Mouse (Mus musculus): ENCODE data around the gene Pcbp3.
"Not testable (repeated sequence)": the region's sequence is repeated elsewhere in the genome, so short reads cannot be mapped to it uniquely, and the experiment has no call there.

The Pcbp3 gene

DNA sequence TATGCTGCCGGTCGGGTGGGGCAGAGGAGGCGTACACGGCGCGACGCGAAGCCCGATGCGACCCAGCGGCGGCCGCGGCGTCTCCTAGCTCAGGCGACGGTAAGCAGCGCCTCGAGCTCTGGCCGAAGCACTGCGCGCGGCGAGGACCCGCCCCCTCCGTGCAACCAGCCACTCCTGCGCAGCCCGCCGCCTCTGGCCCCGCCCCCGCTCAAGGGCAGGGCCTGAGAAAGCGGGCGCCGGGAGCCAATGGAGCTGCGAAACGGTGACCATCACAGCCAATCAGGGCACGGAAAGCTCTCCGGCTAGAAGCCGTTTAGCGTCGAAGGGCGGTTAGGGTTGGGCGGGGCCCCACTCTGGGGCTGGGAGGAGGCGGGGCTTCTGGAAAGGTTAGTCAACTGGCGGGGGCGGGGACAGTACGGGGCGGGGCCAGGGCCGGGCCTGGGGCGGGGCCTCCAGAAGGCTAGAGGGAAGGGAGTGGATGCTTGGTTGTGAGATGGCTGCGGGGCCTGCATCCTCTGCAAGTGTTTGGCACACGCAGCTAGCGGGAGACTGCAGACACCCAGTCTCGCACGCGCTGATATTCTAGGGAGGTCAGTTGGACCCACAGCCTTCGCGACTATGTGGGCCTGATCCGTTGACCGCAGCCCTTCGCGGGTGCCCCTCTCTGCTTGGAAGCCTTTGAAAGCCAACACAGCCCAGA is at the start of gene Pcbp3:
Pcbp3 (minus strand) TSS at position 98 of the 700 bp plus-strand sequence.
- DNase-seq: peak; percentile 97

DNA sequence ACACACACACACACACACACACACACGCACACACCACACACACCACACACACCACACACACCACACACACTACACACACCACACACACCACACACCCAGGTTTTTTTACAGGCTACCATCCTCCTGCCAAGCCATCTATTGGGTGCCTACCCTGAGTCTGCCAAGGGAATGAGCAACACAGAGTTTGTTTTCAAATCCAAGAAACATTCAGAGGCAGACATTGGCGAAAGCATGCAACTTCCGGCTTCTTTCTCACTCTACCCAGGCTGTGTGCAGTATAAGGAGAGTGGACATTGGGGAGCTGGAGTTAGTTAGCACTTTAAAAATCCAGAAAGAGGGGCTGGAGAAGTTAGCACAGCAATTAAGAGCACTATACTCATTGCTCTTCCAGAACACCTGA is 47.0 kb upstream of the Pcbp3 start:
- DNase-seq: no peak

DNA sequence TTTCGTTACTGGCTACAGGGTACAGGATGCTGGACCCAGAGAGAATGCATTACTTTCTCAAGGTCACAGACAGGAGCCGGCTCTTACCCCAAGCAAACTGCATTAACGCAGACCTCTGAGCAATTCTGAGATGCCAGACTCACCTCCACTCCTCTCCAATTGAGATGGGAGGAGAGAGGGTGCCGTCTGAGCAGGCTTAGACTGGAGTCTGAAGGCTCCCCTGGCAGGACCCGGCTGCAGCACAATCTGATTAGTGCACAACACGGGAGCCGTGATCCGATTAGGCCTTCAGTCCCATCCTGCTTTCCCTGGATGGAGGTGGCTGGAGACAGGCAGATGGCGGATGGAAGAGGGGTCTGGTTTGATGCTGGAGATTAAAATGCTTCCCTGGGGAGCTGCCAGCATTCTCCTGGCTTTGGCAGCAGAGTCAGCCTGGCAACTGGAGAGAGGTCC is 46.4 kb upstream of the Pcbp3 start:
- no peak for DNase-seq

DNA sequence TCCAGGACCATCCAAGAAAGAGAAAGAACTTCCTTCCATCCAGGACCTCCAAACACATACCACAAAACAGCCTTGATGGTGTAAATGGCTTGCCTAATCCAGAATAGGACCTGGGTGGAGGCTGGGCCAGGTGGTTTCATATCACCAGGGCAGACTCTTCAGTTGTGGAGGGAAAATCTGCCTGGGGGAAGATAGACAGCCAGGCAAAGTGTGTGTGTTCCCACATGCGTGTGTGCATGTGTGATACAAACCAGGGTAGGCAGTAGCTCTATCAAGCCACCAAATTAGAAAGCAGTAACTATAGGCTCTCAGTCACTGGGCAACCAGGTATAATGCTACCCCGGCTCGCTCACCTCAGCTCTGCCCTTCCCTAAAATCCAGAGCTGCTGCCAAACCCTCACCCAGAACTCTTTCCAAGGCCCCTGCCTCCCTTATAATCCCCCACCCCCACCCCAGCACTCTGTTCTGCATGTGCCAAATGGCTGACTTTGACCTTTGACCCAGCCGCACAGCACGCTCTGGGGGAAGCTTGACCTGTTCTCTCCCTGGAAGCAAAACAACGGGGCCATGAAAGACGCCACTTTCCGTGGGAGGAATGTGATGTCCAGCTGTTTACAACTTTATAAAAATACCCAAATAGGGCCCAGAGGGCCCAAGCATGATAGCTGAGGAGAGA is 45.9 kb upstream of the Pcbp3 start:
- DNase-seq: no peak

DNA sequence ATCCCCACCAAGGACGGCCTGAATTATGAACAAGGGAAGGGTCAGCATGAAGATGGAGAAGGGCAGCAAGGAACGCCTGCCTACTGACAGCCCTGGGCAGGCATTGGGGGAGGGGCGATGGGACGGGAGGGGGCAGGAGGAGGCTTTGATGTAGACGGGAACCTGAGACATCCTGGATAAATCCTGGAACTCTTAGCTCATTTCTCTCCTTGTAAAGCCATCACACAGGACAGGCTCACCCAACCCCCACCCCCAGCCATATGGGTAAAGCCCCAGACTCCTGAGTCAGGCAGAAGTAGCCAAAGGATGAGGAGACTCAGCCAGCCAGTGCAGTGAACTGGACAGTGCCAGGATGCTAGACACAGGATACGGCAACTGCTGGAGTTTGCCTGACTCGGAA is 43.2 kb upstream of the Pcbp3 start:
- DNase-seq: no peak

DNA sequence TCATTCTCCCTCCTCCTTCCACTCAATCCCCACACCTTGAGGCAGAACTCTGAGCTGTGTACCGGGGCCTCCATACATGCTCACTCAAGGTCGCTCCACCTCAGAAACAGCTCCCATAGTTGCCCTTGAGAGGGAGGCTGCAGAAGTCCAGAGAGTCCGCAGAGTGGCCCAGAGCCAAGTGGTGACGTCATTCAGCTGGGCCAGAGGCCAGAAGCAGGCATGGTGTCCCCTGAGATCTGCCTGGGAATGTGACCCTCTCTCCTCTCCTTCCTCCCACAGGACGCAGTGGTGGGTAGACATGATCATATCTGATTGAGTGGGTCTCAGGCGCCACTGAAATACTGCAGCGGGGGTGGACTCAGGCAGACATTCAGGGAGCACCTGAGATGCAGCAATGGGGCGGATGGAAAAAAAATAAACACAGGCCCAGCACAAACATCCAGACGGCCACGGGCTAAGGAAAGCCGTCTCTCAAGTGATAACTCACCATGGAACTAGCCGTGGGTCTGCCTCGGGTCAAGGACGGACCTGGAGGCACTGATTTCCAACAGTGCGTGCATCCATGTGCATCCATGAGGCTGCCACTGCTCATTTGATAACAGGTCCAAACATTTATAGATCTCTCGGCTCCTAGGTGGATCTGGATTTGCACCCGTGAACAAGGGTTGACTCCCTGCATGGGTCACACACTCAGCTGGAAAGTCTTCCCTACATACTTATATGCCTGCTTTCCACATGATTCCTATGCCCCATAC is 36.2 kb upstream of the Pcbp3 start:
- DNase-seq: no peak

DNA sequence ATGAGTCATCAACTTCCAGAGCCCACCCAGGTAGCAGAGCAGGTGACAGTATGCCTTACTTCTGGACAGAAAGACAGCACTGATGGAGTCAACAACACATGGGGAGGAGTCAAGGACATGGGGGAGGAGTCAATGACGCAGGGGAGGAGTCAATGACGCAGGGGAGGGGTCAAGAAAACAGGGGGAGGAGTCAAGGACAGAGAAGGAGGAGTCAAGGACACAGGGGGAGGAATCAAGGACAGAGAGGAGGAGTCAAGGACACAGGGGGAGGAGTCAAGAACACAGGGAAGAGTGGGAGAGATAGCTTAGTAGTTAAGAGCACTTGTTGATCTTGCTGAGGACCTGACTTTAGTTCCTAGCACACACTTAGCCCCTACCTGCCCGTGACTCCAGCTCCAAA is 30.8 kb upstream of the Pcbp3 start:
- no peak for DNase-seq

DNA sequence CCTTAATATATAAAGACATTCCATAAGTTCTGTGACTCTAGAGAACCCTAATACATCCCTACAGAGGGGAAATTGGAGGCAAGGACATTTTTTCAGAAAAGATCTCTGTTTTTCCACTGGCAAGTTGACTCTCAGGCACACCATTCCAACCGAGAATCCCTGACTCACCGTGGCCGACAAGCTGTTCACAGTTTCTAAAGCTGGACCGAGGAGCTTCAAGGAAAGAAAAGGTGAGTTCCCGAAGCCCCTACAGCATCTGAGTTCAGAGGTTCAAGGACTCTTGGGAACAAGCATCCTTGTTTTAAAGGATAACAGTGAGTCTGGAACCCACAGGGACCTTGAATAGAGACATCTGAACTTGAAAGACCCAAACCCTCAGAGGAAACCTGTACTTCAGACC is 26.9 kb upstream of the Pcbp3 start:
- DNase-seq: no peak

DNA sequence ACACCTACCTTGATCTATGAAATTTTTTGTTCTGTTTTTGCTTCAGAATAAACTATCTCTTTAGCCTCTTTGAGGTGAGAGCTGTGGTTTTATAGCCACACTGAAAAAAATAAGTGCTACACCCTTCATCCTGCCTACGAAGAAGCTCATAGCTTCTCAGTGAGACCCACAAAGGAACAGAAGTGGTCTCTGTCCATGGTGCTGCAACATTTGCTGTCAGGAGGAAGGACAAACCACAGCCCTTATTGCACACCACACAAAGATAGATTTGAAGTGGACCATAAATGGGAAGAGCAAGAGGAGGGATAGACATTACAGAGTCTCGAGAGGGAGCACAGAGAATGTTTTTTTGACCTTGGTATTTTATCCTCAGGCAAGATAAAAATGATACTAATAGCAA is 16.4 kb upstream of the Pcbp3 start:
- DNase-seq: no peak

DNA sequence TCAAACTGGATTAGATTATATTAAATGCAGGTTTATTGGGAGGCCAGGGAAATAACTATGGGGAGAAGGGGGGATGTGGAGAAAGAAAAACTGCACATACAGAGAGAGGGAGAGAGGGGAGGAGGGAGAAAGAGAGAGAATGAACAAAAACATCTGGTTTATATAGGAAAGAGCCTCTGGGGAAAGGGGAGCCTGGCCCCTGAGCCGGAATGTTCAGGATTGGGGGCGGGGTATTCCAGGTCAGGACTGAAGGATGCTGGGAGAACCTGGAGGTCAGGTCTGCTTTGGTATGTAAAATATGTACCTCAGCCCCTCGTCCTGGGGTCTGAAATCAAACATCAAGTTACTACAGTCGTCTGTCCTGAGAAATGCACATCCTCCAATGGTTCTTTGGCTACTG is 15.0 kb upstream of the Pcbp3 start:
- no peak for DNase-seq

DNA sequence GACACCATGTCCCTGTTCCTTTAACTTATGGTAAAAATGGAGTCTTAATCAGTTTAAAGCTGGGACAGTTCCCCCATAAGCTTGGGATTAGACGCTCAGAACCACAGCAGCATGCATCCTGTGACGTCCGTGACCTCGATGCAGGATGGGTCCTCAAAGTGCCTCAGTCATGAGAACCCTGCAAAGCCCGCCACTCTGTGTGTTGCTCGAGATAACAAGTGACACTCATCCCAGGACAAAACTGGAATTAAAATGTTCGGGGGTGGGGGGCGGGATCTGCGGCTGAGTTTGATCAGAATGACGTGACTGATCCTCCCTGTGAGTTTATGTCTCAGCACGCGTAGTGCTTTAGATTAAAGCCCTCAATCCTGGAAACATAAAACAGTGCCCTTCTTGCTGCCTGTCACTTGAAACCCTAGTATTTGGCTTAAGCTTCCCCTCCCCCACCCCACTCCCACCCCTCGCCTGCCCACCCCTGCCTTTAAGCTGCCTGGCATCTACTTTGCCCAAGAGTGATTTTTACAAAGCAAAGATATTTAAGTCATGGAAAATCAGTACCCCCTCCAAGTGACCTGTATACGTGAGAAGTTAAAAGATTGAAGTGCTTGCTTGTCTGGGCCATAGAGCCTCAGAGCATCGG is 12.2 kb upstream of the Pcbp3 start:
- no peak for DNase-seq

DNA sequence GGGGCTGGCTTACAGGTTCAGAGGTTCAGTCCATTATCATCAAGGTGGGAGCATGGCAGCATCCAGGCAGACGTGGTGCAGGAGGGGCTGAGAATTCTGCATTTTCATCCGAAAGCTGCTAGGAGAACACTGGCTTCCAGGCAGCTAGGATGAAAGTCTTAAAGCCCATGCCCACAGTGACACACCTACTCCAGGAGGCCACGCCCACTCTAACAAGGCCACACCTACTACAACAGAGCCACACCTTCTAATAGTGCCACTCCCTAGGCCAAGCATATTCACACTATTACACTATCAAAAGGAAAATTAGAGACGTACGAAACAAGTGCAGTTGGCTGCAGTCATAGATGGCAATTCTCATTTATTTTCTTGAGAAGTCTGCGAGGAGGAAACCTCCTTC is 10.6 kb upstream of the Pcbp3 start:
- DNase-seq: not testable (repeated sequence)

DNA sequence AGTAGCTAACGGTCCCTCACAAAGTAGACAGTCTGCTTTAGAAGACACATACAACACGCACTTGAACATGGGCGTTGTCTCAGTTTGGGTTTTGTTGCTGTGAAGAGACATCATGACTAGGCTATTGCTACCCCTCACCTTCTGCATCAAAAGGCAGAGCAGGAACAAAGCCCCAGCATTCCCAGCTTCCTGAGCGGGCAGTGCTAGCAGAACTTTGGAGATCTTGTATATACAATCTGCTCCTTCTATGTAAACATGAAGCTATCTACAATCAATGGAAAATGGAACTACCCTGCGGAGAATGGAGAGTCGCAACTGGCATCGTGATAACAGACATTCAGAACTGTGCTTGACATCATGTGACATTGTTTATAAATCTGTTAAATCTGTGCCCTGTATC is 9.3 kb upstream of the Pcbp3 start:
- no peak for DNase-seq

DNA sequence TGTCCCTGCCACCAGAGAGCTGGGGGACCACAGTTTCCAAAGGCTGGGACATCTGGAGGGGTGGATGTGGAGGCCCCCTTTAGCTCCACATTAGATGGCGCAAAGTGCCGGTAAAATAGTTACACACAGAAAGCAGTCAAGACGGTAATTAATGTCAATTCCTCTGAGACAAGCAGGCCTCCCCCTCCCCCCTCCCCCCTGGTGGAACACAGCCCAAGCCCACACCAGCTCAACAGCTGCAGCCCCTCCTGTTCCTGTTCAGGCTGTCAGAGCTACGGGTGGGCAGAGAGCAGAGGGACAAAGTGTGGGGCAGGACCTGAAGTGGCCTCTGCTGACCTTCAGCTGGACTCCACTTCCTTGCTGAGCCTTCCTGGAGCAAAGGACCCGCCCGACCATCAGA is 2.7 kb upstream of the Pcbp3 start:
- no peak for DNase-seq

DNA sequence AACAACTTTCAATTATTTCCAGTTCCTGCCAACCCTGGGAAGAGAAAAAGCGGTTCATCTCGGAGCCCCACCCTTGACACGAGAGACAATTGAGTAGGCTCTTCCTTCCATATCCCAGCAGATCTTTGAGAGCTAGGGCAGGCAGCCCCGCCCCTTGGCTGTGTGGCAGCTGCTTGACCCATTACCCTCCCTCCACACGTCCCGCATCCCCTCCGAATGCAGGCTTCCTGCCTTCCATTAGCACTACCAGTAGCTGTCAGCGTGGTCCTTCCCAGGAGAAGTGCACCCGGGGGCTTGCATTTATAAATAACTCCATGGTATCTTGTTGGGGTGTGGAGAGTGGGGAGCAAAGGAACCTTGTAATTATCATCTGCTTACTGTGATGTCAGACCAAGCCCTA is 2.3 kb upstream of the Pcbp3 start:
- no peak for DNase-seq

DNA sequence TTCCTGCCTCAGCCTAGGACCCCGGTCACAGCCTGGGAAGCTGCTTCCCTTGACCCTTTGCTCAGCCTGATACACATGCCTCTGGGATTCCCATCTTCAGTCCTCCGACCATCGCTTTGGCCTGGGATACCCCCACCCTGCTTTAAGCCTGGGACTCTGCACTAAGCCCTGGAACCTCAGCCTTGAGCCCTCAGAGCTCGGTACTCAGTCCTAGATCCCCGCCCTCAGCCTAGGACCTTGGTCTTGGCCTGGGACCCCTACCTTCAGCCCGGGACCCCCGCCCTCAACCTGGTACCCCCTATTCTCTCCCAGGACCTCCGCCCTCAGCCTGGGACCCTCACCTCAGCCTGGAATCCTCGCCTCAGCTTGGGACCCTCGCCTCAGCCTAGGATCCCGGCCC is 531 bp downstream of the Pcbp3 start:
- DNase-seq: peak in 1 of 2 experiments; percentile 15

DNA sequence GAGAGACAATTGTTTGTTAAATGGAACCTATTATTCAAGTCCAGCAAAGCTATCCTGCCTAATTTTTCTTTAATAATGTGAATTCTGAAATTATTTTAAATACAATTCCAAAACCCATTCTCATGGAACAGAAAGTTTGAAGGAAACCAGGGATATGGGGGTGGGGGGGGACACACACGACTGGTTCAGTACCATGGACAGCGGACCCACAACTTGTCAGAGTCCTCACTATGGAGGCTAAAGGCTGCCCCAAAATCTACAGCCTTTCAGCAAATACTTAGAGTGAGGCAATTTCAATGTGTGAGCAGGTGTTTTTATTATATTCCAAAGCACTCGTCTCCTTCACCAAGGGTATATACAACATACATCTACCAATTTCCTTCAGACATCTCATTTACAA is 3.5 kb downstream of the Pcbp3 start:
- DNase-seq: no peak

DNA sequence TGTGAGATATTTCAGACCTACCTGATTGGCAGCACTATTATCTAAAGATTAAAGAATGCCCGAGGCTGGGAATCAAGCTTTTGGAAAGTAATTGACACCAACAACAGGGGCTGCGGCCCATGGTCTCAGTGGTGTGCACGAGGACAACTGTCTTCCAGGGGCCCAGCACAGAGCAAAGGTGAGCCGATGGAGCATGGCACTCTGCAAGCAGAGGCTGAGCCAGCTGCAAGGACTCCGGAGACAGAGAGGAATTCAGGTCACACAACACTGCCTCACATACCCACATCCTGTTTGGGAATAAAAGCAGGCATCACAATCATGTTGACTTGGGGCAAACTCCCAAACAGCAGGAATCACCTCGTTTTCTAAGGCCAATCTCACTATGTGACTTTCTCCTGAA is 5.5 kb downstream of the Pcbp3 start:
- no peak for DNase-seq

DNA sequence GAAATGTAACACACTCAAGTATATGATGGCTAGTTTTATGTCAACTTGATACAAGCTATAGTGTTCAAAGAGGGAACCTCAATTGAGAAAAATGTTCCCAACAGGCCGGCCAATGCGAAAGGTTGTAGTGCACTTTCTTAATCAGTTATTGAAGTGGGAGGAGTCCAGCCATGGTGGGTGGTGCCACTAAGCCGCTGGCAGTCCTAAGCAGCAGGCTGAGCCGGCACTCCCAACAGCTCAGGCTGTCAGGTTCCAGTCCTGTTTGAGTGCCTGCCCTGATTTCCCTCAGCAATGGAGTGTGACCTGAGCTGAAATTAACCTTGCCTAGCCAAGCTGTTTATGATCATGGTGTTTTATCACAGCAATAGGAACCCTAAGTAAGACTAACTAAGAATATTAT is 20.6 kb downstream of the Pcbp3 start:
- no peak for DNase-seq

DNA sequence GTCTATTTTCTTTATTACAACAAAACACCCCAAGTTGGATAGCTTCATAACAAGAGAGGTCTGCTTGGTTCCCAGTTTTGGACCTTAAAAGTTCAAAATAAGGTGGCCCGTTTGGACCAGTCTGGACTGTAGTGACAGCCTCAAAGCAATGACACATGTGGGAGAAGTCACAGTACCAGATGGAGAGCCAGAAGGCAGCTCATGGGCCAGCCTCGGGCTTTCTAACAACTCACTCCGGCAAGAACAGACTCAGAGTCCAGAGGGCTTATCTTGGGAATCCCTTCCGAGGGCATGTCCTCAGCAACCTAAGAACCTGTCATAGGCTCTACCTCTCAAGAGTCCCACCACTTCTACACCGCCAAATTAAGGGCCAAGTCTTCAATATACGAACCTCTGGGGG is 24.9 kb downstream of the Pcbp3 start:
- DNase-seq: no peak

DNA sequence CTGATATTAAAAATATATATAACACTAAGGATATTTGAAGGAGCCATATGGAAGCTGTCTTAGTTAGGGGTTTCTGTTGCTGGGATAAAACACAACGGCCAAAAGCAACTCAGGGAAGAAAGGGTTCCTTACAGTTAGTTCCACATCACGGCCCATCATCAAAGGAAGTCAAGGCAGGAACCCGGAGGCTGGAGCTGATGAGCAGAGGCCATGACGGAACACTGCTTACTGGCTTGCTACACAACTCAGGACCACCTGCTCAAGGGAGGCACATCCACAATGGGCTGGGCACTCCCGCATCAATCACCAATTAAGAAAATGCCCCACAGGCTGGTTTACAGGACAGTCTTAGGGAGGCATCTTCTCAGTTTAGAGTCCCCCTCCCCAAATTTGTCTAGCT is 26.9 kb downstream of the Pcbp3 start:
- no peak for DNase-seq

DNA sequence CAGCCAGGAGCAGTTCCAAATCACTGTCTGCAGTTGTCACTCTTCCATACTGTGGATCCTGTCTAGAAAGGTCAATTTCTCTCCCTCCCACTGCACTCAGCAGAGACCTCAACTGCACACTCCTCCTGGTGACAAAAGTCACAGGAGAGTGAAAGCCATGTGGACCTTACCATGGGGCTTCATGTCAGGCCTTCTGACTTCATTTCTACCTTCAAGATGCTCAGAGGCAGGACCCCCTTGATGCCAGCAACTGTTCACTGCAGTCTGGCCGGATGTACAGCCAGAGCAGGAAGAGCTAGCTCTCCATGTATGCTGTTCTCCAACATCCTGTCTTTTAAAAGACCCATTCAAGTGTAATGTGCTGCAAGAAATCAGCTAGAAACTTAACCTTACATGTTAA is 29.9 kb downstream of the Pcbp3 start:
- DNase-seq: no peak

DNA sequence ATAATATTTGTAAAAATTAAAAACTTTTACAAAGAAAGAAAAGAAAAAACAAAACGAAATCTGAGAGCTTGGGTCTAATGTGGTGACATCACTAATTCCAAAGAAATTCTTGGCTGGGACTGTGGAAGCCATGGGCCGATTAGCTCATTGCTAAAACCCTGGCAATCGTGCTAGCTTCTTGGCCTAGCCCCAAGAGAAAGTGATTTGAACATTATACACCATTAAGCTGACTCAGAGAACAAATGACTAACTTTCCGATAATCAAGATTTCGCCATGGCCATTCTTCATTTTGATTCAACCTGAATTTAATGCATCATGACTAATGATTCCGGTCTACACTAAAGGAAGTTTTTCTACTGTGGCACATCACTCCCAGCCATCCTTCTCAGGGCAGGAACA is 30.6 kb downstream of the Pcbp3 start:
- no peak for DNase-seq

DNA sequence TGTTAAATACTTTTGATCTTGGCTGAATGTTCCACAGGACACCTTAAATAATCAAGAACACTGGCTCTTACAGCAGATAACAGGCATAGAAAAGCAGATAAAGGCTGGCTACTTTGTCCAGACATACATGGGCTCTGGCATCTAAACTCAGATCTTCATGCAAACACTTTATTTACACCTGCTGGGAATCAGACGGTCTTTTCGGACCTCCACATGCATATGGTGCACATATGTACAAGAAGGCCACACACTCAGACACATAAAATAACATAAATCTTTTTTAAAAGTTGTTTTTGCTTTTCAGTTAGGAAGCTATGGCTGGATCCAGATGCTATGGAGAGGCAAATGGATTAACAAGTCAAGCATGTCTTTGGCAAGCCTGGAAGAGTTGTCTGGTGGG is 37.2 kb downstream of the Pcbp3 start:
- no peak for DNase-seq
